Mouse (Mus musculus) forebrain, embryonic 13.5 days (tissue): Measurements from ENCODE around the gene Gm10762. TPM values are rescaled to one million over a fixed set of nuclear protein-coding genes. Genes with fewer than 3 reads are reported as not detected.
"Not testable (repeated sequence)": the region's sequence is repeated elsewhere in the genome, so short reads cannot be mapped to it uniquely, and the experiment has no call there.

Experiments used
- ATAC-seq: fragments of 200-750 bp; cut with Nextera tagmentation; 2 replicates; pipeline ENCODE4 v1.8.0; 2017
- H3K27ac ChIP-seq: fragments of 300-500 bp; sonication (generic); 2 replicates; pipeline ENCODE4 v1.5.1; 2015; ENCODE audit warnings: inconsistent platforms, mild to moderate bottlenecking, moderate library complexity
- H3K27me3 ChIP-seq: fragments of 300-500 bp; sonication (generic); 2 replicates; pipeline ENCODE4 v1.6.1; 2015; ENCODE audit warnings: mild to moderate bottlenecking, inconsistent platforms
- H3K36me3 ChIP-seq: fragments of 300-500 bp; sonication (generic); 2 replicates; pipeline ENCODE4 v1.6.1; 2015; ENCODE audit warnings: mild to moderate bottlenecking, inconsistent platforms; ENCODE audit not compliant: poor library complexity, severe bottlenecking
- H3K4me1 ChIP-seq: fragments of 300-500 bp; sonication (generic); 2 replicates; pipeline ENCODE4 v1.6.1; 2015; ENCODE audit warnings: inconsistent platforms
- H3K4me2 ChIP-seq: fragments of 300-500 bp; sonication (generic); 2 replicates; pipeline ENCODE4 v1.6.1; 2015; ENCODE audit warnings: inconsistent platforms, mild to moderate bottlenecking, moderate library complexity
- H3K4me3 ChIP-seq: fragments of 300-500 bp; sonication (generic); 2 replicates; pipeline ENCODE4 v1.5.1; 2015; ENCODE audit warnings: mild to moderate bottlenecking, inconsistent platforms
- H3K9ac ChIP-seq: fragments of 300-500 bp; sonication (generic); 2 replicates; pipeline ENCODE4 v1.6.1; 2015; ENCODE audit warnings: mild to moderate bottlenecking, inconsistent platforms
- H3K9me3 ChIP-seq: fragments of 300-500 bp; sonication (generic); replicated peaks from 2 replicates; pipeline ENCODE4 v1.6.1; 2016; ENCODE audit warnings: inconsistent platforms
- WGBS: fragments of 180-500 bp; shearing (Covaris S2); methylation state at CpG from one replicate; pipeline ENCODE4 v1.1.7; 2015; 5-methylcytosine and 5-hydroxymethylcytosine counted together
- polyA plus RNA-seq: library from polyadenylated mRNA; unstranded; fragments of >200 nt; fragmentation: Nextera tagmentation; extraction: Ambion mirVana; gene quantifications from 2 replicates; pipeline ENCODE4 v1.2.1, GENCODE M21; 2015

Gm10762 gene
- 24.1 and 24.8 TPM in 2 replicates for polyA plus RNA-seq

GRCm38 (mm10) chr2:128967661-128968441 is at the start of gene Gm10762:
Gene Gm10762 (minus strand): TSS chr2:128967725.
- 1% methylated on average over 59 of the region's 80 CpGs for WGBS
- no peaks in the 10 kb centered on the region for H3K36me3 ChIP-seq
- H3K27ac ChIP-seq: peak within 1 kb of the TSS; percentile 100
- H3K4me3 ChIP-seq: peak within 1 kb of the TSS; percentile 90
- ATAC-seq: peak; percentile 67
- no peaks in the 10 kb centered on the region for H3K27me3 ChIP-seq
- peaks cover 15% of the 10 kb centered on the region for H3K4me1 ChIP-seq
- H3K4me2 ChIP-seq: peak within 1 kb of the TSS; percentile 59
- H3K9me3 ChIP-seq: no peaks in the 10 kb centered on the region
- H3K9ac ChIP-seq: peak within 1 kb of the TSS; percentile 100

- WGBS: 86% methylated on average over 2 of the region's 2 CpGs
- not testable (repeated sequence) for H3K4me2 ChIP-seq, H3K36me3 ChIP-seq, H3K27ac ChIP-seq, H3K9ac ChIP-seq, H3K9me3 ChIP-seq, H3K4me1 ChIP-seq, ATAC-seq, H3K4me3 ChIP-seq, H3K27me3 ChIP-seq
Observed at GRCm38 (mm10) chr2:129008867-129009266, 41.3 kb upstream of the Gm10762 start.

- Histone ChIP-seq H3K4me2 (no peak overlapping the region), H3K4me1 (no peaks in the 10 kb centered on the region), H3K4me3 (no peak overlapping the region), H3K9me3 (no peaks in the 10 kb centered on the region), H3K27ac (no peak overlapping the region), H3K36me3 (no peaks in the 10 kb centered on the region), H3K9ac (no peak overlapping the region), H3K27me3 (no peaks in the 10 kb centered on the region)
- ATAC-seq: no peak
- WGBS: 68% methylated on average over 4 of the region's 4 CpGs
Observed at GRCm38 (mm10) chr2:129006194-129006749, 38.7 kb upstream of the Gm10762 start.

- H3K9me3 ChIP-seq: no peaks in the 10 kb centered on the region
- no peaks in the 10 kb centered on the region for H3K27me3 ChIP-seq
- H3K4me3 ChIP-seq: no peak overlapping the region
- H3K36me3 ChIP-seq: no peaks in the 10 kb centered on the region
- H3K4me1 ChIP-seq: no peaks in the 10 kb centered on the region
- H3K9ac ChIP-seq: no peak overlapping the region
- ATAC-seq: no peak
- no peak overlapping the region for H3K27ac ChIP-seq
- no peak overlapping the region for H3K4me2 ChIP-seq
Observed at GRCm38 (mm10) chr2:129004872-129005271, 37.3 kb upstream of the Gm10762 start.

- Histone ChIP-seq H3K36me3 (no peaks in the 10 kb centered on the region), H3K4me2 (no peak overlapping the region), H3K9ac (no peak overlapping the region), H3K27me3 (no peaks in the 10 kb centered on the region), H3K4me1 (no peaks in the 10 kb centered on the region), H3K4me3 (no peak overlapping the region), H3K27ac (0 out of 2 replicates have a peak overlapping the region, but pooled peaks have one; percentile 4), H3K9me3 (no peaks in the 10 kb centered on the region)
- WGBS: 89% methylated on average over 3 of the region's 3 CpGs
- ATAC-seq: no peak
Observed at GRCm38 (mm10) chr2:128984746-128985145, 17.2 kb upstream of the Gm10762 start.

- Histone ChIP-seq H3K9ac (no peak overlapping the region), H3K27ac (no peak overlapping the region), H3K9me3 (no peaks in the 10 kb centered on the region), H3K4me2 (no peak overlapping the region), H3K4me3 (no peak overlapping the region), H3K27me3 (no peaks in the 10 kb centered on the region), H3K4me1 (no peaks in the 10 kb centered on the region), H3K36me3 (no peaks in the 10 kb centered on the region)
- ATAC-seq: no peak
- WGBS: 78% methylated on average over 4 of the region's 4 CpGs
Observed at GRCm38 (mm10) chr2:128975572-128975971, 8.0 kb upstream of the Gm10762 start.

GRCm38 (mm10) chr2:128972301-128972700 is 4.8 kb upstream of the Gm10762 start:
- H3K4me1 ChIP-seq: peaks cover 7% of the 10 kb centered on the region; the same call in 1 of the 2 replicates
- H3K4me3 ChIP-seq: no peak overlapping the region
- no peak overlapping the region for H3K4me2 ChIP-seq
- no peaks in the 10 kb centered on the region for H3K27me3 ChIP-seq
- no peak overlapping the region for H3K27ac ChIP-seq
- ATAC-seq: no peak
- H3K36me3 ChIP-seq: no peaks in the 10 kb centered on the region
- no peaks in the 10 kb centered on the region for H3K9me3 ChIP-seq
- H3K9ac ChIP-seq: no peak overlapping the region

GRCm38 (mm10) chr2:128968475-128969083 is 1.1 kb upstream of the Gm10762 start:
- Histone ChIP-seq H3K9me3 (no peaks in the 10 kb centered on the region), H3K9ac (peak overlapping the region; percentile 100), H3K4me1 (peaks cover 15% of the 10 kb centered on the region), H3K27me3 (no peaks in the 10 kb centered on the region), H3K4me2 (peak overlapping the region; percentile 59), H3K4me3 (peak overlapping the region; percentile 90), H3K27ac (peak overlapping the region; percentile 100; the same call in 1 of the 2 replicates), H3K36me3 (no peaks in the 10 kb centered on the region)
- no peak for ATAC-seq

GRCm38 (mm10) chr2:128966641-128967580 is 614 bp downstream of the Gm10762 start, which contains the start of gene Zc3h6:
Gene Zc3h6 (plus strand): TSS chr2:128967402.
- Histone ChIP-seq H3K9me3 (no peaks in the 10 kb centered on the region), H3K4me1 (peaks cover 15% of the 10 kb centered on the region), H3K27me3 (no peaks in the 10 kb centered on the region), H3K9ac (peak within 1 kb of the TSS; percentile 100), H3K4me2 (peak within 1 kb of the TSS; percentile 59), H3K36me3 (no peaks in the 10 kb centered on the region), H3K4me3 (peak within 1 kb of the TSS; percentile 90), H3K27ac (peak within 1 kb of the TSS; percentile 100)
- under 1% methylated on average over 65 of the region's 65 CpGs for WGBS
- ATAC-seq: peak; percentile 98

GRCm38 (mm10) chr2:128966236-128966635 is 1.3 kb downstream of the Gm10762 start:
- WGBS: 2% methylated on average over 6 of the region's 6 CpGs
- Histone ChIP-seq H3K4me2 (peak overlapping the region; percentile 59), H3K9me3 (no peaks in the 10 kb centered on the region), H3K27ac (peak overlapping the region; percentile 100), H3K4me3 (peak overlapping the region; percentile 90), H3K4me1 (peaks cover 15% of the 10 kb centered on the region), H3K27me3 (no peaks in the 10 kb centered on the region), H3K36me3 (no peaks in the 10 kb centered on the region), H3K9ac (peak overlapping the region; percentile 57)
- no peak for ATAC-seq

- no peaks in the 10 kb centered on the region for H3K36me3 ChIP-seq
- no peaks in the 10 kb centered on the region for H3K27me3 ChIP-seq
- H3K9ac ChIP-seq: peak overlapping the region; percentile 46; the same call in 1 of the 2 replicates
- no peaks in the 10 kb centered on the region for H3K9me3 ChIP-seq
- H3K27ac ChIP-seq: peak overlapping the region; percentile 61
- peaks cover 15% of the 10 kb centered on the region for H3K4me1 ChIP-seq
- no peak for ATAC-seq
- H3K4me3 ChIP-seq: peak overlapping the region; percentile 22
- 39% methylated on average over 5 of the region's 5 CpGs for WGBS
- H3K4me2 ChIP-seq: peak overlapping the region; percentile 59
Observed at GRCm38 (mm10) chr2:128965505-128966105, 1.9 kb downstream of the Gm10762 start.
